Mouse (Mus musculus) megakaryocyte progenitor cell, adult 5-6 weeks (primary cell): ENCODE data around the gene Gm3183. TPM values are rescaled to one million over a fixed set of nuclear protein-coding genes. Genes with fewer than 3 reads are reported as not detected.
"Not testable (repeated sequence)": the region's sequence is repeated elsewhere in the genome, so short reads cannot be mapped to it uniquely, and the experiment has no call there.

Source experiments
- ATAC-seq: replicated peaks from 2 replicates; pipeline ENCODE4 v1.8.0; 2016; ENCODE audit warnings: mild to moderate bottlenecking, moderate TSS enrichment, inconsistent platforms; ENCODE audit not compliant: poor library complexity
- total RNA-seq, 2 experiments: library from RNA; stranded (forward) in 1 of 2; stranded (reverse) in 1 of 2; fragments of 157-497, 149-512 nt in 1 of 2; fragments of 200-1000 nt in 1 of 2; gene quantifications; 2 replicates each; pipeline versions ENCODE4 v1.2.3 to v1.2.4; 2015 to 2017

Gm3183 gene
- total RNA-seq (2015) (not detected in 2 replicates), total RNA-seq (2017) (not detected in 2 replicates)

DNA sequence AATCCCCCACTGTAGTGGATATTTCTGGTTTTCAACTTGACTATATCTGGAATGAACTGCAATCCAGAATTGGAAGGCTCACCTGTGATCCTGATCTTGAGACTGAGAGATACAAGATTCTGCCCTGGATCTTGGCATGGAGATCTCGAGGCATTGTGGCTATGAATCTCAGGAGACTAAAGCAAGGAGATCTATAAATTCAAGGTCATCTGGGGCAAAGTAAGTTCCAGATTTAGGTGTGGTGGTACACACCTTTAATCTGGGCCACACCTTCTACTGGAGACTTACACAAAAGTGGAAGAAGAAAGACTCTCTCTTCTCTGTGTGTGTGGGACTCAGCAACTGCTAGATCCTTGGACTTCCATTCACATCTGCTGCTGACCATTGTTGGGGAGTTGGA is at the start of gene Gm3183:
TSS of gene Gm3183 (plus strand) at position 301 of the 400 bp plus-strand sequence.
- not testable (repeated sequence) for ATAC-seq

Other genes starting within 250 kb of the Gm3183 start
- not detected in 2 replicates for gene Gm3147, start 249.1 kb upstream of the Gm3183 start, total RNA-seq (2015)
- gene Gm3147, start 249.1 kb upstream of the Gm3183 start, total RNA-seq (2017): not detected in 2 replicates
- not detected in 2 replicates for gene Gm6509, start 241.5 kb upstream of the Gm3183 start, total RNA-seq (2015)
- not detected in 2 replicates for gene Gm6509, start 241.5 kb upstream of the Gm3183 start, total RNA-seq (2017)
- gene Gm6205, start 217.1 kb upstream of the Gm3183 start, total RNA-seq (2015): not detected in 2 replicates
- gene Gm6205, start 217.1 kb upstream of the Gm3183 start, total RNA-seq (2017): not detected in 2 replicates
- gene Gm6367, start 123.2 kb downstream of the Gm3183 start, total RNA-seq (2015): not detected in 2 replicates
- gene Gm6367, start 123.2 kb downstream of the Gm3183 start, total RNA-seq (2017): not detected in 2 replicates
- gene Gm7942, start 241.5 kb downstream of the Gm3183 start, total RNA-seq (2015): not detected in 2 replicates
- gene Gm7942, start 241.5 kb downstream of the Gm3183 start, total RNA-seq (2017): not detected in 2 replicates